Mouse (Mus musculus) lung, adult 2 months (tissue): ENCODE data around the gene Siglec1.

Source experiments
- CTCF ChIP-seq: fragments of 200-500 bp; IDR thresholded peaks from 2 replicates; pipeline ENCODE4 v1.5.1; 2011; ENCODE audit warnings: mild to moderate bottlenecking, low read length, control low read depth; ENCODE audit not compliant: insufficient read depth
- POLR2A ChIP-seq: fragments of 200-500 bp; IDR thresholded peaks from 2 replicates; pipeline ENCODE4 v1.6.1; 2011; ENCODE audit warnings: low read depth, mild to moderate bottlenecking, control low read depth, low read length, borderline replicate concordance; ENCODE audit errors: extremely low read depth

DNA sequence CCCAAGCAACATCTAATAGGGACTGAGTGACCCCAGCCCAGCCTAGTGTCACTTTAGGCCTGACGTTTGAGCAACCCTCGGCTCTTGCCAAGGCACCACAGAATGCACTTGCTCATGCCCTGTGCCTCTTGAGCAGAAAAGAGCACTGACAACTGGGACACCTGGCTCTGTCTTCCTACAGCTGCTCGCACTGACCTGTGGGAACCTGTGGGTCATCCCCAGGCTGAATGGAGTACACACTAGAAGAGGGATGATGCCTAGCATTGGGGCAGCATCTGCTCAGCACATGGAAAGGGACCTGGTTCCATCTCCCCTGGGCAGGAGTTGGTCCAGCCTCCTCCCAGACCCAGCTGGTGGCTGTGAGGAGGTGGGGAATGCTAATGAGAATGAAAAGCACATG lies 59.6 kb downstream of the Siglec1 start:
- TF ChIP-seq POLR2A (no peak), CTCF (no peak)
